Mouse (Mus musculus): ENCODE data around the gene Fndc4.

The Fndc4 gene

DNA sequence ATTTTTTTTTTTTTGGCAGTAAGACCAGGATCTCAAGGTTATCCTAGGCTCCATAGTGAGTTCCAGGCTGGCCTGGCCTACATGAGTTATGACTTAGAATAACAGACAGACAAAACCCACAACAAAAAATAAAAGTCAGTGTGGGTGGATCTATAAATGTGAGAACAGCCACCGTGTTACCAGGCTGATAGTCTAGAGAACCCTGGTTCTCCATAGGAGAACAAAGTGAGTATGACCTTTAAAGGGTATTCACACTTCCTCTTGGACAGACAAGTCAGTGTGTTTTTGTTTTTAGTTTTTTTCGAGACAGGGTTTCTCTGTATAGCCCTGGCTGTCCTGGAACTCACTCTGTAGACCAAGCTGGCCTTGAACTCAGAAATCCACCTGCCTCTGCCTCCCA, 39.9 kb downstream of the Fndc4 start:
- no peak for DNase-seq

DNA sequence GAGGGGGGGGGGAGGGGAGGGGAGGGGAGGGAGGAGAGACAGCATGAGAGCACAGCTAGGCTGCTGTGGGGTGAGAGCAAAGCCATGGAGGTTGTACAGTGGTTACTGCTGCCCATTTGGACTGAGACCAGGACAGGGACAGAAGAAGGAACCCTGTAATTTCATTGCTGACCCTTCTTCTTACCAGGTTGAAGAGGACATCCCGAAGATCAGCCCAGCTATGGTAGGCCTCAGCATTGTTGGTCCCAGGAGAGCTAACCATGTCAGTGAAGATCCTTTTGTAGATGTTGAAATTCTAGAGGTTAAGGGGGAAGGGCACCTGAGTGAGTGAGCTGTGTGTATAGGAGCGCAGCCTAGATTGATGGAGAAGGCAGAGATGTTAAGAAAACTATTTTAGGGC, 40.5 kb downstream of the Fndc4 start:
- DNase-seq, result no peak

DNA sequence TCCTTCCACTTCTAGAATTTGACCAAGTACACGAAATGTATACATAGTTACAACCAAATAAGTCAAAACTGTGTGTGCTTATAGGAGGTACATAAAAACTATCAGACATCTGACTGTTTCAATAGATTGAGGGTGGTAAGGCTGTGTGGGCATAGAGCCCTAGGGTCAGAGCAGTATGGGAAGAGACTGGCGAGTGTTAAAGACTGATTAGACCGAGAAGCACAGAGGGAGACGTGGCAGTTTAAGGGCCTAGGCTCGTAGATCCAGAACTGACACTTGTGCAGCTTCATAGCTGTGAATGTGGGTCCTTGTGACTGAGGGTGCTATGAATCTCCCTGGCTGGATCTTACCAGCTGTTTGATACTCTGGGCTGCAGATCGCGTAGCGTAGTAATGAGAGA, 41.0 kb downstream of the Fndc4 start:
- DNase-seq, result no peak

DNA sequence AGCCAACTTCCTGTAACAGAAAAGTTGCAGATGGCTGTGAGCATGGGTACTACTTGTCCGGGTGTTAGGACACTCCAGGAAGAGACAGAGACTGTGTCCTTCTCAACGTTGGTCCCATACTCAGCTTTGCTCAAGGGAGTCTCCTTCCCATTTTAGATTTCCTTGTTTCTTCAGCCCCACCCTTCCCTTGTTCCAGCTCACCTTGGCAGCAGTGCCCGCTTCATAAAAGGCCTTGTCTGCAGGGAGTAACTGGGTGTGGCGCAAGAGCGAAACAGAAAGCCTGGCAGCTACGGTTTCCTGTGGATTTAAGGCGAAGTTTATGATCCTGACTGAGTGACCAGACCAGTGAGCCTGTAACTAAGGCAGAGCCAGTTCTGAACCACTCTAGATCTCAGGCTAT, 41.4 kb downstream of the Fndc4 start:
- DNase-seq, result no peak

DNA sequence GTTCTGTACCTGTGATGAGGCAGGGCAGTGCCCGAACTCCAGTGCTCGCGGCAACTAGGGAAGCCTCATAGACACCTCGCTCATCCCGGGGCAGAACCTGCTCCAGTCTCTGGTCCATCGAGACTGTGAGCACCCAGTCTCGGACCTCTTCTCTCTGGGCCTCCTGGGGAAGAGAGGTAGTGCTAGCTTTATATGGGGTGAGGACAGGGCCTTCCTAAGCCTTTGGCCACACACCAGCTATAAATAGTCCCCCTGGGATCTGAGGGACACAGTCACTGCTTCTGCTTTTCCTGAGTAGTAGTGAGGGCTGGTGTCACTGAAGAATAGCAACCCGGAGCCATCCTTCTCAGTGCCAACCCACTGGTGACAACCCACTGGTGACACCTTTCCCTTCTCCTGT, 42.1 kb downstream of the Fndc4 start:
- DNase-seq, result no peak

DNA sequence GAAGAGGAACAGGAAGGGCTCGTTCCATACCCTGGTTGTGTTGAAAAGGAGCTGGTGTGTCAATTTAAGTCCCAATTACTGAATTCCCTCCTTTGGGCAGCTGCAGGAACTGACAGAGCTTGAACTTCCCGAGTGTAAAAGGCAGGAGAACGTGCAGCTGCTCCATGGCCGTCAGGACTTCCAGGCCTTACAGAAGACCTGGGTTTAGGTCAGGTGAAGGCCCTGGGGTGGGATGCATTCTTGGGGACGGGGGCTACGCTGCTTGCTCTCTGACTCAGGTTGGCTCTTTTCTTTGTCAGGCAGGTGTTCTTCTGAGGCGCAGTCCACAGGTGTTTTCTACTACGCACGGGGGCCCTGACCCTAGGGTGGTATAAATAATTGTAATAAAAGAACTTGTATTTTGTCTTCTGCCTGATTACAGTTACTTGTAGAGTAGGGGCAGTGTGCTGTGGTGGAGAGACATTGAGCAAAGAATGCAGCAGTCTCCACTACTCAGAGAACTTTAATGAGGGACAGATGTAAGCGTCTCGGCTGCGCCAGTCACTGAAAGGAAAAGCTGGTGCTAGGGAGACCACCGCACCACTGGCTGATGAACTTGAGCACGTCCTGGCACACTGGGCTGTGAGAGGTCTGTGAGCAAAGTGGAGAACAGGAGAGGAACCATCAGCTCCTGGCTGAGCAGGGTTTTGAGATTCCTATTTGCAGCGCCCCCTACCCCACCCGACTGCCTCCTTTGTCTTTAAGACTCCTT, 42.9 kb downstream of the Fndc4 start:
- no peak for DNase-seq

DNA sequence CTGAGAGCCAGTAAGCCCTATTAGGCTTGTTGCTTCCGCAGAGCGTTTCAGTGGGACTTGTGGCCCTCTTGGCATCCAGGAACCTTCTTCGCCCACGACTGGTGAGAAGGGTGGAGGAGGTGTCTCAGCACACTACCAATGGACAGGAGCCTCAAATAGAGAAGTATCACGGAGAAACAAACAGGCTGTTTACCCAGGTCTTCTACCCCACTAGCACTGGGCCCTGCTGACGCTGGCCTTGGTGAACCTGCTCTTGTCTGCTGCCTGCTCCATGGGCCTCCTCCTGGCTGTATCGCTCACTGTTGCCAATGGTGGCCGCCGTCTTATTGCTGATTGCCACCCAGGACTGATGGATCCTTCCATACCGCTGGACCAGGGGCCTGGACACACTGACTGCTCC, 43.7 kb downstream of the Fndc4 start:
- DNase-seq, result no peak

DNA sequence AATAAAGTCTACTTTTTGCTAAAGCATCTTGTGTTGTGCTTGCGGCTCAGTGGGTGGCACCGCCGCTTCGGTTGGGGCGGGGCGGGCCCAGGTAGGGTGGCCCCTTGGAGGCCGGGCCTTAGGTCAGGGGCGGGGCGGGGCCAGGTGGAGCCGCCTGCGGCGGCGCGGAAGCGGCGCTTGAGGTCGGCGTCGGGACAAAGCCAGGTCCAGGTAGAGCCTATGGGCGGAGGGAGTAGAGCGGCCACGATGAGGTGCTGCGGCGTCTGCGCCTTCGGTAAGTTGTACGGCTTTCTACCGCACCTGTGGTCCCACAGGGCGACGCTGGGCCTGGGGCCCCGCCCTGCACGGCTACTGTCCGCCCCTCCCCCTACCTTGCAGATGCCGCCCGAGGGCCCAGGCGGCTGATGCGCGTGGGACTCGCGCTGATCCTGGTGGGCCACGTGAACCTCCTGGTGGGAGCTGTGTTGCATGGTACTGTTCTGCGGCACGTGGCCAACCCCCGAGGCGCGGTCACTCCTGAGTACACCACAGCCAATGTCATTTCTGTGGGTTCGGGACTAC, 44.3 kb downstream of the Fndc4 start, which contains the start of gene Krtcap3:
Gene Krtcap3, plus strand, starts transcription at position 151 of the 561 bp plus-strand sequence.
- DNase-seq, result peak; percentile 20

DNA sequence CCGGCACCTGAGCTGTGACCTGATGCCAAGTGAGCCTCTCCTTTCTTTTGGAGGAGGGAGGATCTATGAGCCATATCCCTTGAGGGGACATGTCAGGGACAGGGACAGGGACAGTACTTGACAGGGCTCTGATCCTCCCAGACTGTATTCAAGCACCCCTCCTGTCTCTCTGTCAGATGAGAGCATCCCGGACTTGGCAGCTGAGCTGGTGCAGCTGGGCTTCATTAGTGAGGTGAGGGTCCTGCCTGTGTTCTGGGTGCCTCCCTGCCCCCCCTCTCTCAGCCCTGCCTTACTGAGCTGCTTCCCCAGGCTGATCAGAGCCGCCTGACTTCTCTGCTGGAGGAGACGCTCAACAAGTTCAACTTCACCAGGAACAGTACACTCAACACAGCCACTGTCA, 45.2 kb downstream of the Fndc4 start:
- DNase-seq, result no peak
